Mouse (Mus musculus) left cerebral cortex, adult 11 months (tissue): ENCODE data around the gene Cbl.

Experiments used
- DNase-seq: peaks from one replicate; pipeline ENCODE4 v3.0.0; 2022; ENCODE audit warnings: low spot score

Gene Cbl

DNA sequence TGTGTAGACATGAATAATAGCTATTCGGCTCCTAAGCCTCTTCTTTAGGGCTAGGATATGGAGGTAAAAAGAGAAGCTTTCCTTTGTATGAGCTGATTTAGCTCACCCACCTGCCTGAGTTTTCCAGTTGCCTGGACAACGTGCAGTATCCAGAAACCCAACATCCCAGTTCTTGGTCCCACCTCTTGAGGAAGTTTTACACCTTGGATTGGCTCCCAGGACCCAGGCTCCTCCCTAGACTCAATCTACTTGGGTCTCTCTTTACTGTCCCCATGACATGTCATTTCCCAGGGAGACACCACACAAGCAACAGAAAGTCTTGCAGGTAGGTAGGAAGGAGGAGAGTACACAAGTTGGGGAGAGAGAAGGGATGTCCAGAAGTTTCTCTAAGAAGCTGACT lies 6.5 kb upstream of the Cbl start, which contains the start of gene Ccdc153:
TSS of gene Ccdc153 (plus strand) at position 278 of the 400 bp plus-strand sequence.
- no peak for DNase-seq

DNA sequence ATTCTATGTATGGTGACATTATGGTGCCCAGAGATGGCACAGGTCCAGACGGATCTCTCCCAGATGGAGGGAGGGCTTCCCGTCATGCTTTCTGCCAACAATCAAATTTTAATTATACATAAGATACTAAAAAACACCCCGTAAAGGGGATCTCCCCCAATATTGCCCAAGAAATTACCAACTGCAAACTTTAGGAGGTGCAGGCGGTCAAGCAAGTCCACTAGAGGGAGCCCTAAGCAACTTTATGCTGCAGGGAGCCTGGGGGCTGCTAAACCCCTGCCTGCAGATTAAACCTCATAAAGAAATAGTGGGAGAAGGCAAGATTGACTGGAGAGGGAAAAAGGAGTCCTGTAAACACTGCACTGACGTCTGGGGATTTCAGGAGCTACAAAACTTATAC lies 5.6 kb upstream of the Cbl start:
- DNase-seq: no peak

DNA sequence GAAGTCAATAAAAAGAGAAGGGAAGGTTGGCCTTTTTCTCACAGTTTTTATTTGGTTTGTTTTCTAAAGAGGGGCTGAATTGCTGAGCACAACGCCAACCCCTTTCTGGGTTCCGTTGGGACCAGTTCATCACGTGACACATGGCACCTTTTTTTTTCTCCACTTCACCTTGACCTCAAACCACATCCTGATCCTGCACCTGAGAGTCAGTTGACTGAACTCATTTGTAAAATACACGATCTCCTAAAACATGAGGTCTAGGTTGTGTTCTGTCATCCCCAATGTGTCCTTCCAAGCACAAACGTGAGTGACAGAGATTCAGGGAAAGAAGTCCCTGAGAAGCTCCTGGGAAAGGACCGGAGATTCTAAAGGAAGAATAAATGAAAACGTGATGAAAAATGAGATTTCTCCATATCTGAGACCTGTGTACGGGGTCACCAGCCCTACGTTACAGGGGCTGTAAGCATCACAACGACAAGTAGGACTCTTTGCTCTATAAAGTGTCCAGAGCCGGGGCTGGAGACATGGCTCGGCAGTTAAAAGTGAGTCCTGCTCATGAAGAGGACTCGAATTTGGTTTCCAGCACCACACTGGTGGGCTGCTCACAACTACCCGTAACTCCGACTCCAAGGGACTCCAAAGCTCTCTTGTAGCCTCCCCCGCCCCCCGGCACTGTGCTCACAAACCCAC lies 4.8 kb upstream of the Cbl start:
- no peak for DNase-seq

DNA sequence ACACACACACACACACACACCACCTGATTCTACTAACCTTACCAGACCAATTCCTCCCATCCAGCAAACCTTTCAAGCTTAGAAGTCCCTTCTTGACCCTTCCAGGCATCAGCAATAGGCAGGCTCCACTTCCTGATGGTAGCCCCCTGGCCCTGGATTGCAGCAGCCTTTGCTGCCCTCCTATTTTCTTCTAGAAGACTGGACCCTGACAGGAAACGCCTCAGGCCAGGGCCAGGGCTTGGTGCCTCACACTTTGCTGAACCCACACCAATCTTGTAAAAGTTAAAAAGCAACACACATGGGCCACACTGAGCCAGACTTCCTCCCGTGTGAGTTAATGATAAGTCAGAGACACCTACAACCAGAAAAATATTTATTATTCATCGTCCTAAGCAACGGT lies 3.3 kb upstream of the Cbl start:
- no peak for DNase-seq

DNA sequence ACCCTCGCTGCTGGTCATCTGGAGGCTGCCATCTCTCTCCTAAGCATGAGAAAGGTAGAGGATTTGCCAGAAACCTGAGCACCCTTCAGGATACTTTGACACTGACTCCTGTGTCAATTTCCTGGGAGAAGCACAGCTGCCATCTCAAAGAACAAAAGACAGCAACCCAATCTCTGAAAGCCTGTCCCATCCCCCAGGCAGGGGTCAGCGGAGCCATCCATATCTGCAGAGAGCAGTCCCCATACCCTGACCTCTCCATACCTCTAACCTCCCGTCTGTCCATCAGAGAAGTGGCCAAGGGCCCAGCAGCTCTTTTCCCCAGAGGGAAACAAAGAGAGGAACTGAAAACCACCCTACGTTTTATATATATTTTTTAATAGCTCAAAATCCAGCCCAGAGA lies 2.8 kb upstream of the Cbl start:
- DNase-seq: no peak

DNA sequence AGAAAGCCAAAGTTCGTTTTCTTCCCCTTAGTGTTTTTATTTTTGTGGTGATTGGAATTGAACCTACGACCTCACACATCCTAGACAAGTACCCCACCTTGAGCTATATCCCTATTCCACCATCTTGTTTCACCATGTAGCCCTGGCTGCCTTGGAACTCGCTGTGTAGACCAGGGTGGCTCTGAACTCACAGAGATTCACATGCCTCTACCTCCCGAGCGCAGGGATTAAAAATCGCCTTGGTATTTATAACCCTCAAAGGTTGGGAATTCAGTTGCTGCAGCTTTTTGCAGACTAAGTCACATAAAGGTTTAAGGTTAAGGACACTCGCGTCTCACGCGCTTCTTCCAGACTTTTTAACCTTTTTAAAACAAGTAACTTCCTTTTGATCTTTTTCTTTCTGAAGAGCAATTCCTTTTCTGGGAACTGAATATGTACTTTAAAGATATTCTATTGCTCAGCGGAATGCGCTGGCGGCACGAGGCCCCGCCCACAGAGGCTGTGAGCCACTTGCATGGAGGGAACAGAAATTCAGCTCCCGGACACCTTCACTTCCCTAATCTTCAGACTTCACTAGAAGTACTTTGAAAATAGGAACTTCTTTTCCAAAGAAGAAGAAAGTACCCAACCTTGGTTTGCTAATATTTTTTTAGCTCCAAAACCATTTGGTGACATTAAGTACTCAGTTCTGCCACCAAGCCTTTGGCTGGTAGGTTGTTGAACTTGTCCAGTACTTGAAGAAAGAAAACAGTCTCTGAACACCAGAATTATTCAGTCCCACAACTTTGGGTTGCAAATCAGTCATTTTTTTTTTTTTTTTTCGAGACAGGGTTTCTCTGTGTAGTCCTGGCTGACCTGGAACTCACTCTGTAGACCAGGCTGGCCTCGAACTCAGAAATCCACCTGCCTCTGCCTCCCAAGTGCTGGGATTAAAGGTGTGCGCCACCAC lies 904 bp upstream of the Cbl start:
- peak; percentile 31 for DNase-seq

DNA sequence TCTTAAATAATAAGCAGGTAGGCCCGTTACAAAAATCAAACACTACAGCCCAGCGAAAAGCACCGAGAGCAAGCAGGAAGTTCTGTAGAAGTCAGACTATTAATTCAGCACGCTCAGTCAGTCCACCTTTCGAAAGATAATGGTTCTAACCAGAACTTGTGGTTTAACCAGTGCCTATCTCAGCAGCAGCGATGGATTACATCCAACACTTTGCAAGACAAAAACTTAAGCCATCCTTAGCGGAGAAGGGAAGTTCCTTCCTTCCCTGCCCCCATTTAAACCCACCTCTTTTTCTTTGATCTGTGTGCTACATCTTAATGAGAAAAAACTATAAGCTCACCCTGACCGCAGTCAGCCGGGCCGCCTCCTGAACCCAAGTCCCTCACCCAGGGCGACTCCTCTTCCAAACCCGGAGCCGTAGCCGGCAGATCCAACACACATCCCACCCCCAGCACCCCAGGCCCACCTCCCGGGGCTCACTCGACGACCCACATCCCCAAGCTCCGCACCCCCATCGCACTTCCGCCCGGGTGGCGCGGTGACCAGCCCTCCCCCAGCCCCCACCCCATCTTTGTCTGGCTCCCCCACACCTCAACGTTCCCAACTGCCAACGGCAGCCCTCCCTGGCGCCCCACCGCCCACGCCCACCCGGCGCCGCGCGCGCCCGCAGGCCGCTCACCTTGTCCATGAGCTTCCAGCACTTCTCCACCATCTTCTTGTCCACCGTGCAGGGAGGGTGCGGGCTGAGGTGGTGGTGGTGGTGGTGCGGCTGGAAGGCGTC lies 638 bp downstream of the Cbl start:
- DNase-seq: no peak

DNA sequence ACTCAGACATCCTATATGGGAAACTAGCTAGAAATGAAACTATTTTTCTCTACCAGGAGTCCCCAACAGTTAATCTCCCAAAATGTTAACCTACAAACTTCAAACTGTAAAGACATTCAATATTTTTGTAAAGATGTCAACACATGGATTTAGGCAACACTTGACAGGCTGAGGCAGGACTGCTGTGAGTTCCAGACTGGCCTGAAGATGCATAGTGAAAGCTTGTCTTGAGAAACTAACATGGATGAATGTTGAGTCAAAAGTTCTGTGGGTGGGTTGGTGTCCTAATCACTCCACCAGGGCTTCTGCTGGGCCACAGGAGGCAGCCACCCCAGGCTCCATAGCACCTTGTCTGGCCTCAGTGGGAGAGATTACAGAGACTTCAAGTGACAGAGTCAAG lies 2.2 kb downstream of the Cbl start:
- no peak for DNase-seq

DNA sequence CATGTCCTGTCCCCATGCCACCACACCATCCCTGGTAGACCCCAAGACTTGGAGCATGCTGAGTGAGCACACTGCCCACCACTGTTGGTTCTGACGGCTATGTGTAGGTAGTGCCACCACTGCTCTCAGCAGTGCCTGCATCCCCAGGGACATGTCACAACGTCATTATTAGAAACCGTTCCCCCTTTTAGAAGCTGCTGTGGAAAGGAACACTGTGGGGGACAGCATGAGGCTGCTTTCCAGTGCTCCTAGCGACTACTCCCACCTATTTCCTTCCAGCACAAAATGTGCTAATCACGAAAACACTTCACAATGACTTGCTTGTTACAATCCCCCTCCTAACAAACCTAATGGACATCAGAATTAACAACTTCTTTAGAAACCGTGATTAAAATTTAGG lies 7.9 kb downstream of the Cbl start:
- DNase-seq: no peak

DNA sequence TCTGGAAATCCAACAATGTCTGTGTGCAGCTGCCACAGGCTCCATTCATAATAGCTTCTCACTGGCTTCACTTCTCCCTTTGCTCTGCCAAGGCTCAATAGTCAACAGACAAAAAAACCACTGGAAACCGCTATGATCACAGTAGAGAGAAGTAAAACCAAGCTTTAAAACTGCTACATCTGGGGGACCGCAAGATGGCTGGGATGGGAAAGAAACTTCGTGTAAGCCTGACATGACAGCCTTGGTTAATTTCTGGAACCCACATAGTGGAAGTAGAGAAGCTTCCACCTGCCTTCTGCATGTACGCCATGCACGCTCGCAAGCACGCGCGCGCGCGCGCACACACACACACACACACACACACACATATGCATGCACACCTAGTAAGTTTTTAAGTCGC lies 20.3 kb downstream of the Cbl start:
- DNase-seq: no peak

DNA sequence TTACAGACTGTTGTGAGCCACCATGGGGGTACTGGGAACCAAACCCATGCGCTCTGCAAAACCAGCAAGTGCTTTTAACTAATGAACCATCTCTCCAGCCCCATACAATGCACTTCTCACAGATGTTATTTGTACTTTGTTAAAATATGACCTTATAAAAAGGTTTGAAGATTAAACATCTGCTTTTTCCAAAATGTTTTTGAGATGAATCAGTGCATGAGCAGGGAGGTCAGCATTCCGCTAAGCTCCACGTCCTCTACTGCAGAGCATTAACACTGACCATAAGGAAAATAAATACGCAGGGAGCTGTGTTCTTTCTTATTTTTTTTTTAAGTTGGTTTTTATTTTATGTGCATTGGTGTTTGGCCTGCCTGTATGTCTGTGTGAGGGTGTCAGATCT lies 21.4 kb downstream of the Cbl start:
- no peak for DNase-seq

DNA sequence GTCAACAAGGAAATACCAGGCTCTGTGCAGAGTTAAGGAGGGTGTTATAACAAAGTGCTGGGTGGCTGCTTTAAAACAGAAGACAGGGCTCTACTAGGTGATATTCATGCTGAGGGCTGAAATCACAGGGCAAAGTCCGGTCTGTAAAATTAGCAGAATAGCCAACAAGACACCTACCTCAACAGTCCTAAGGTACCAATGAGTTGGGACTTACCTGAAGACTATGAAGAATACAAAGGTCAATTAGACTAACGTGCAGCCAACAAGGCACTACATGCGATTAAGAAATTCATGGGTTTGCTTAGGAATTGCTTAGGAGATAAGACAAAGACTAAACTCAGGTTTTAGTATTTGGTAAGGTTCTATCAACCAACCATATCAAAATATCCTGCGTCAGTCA lies 24.4 kb downstream of the Cbl start:
- DNase-seq: no peak

DNA sequence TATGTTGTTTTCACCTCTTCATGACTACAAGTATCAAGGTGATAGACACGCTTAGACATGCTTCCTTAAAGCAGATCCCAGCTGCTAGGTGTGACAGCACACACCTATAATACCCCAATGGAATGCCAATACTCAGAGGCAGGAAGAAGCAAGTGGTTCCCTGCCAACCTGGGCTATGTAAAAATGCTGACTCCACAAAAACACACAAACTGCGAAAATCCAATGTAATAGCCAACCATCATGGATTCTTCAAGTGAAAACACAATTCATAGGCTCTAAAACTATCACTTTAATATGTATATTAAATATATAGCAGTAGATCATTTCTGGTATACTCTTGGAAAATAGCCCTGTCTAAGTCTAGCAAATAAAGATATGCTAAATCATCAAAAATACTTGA lies 26.0 kb downstream of the Cbl start:
- DNase-seq: no peak

DNA sequence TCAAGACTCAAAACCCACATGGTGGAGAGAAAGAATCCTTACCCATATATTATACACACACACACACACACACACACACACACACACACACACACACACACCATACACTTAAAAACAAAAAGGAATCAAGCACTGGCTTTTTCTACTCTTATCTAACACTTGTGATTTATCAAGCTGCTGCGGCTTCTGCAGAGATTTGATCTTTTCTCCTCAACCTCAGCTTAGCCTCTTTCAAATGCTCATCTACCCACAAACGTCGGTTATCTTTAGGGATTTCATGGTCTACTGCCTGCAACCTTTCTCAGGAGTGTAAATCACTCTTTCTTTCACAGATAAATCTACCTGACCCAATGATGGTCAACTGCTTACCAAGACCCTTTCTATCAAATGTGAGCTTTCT lies 33.4 kb downstream of the Cbl start:
- DNase-seq: no peak

DNA sequence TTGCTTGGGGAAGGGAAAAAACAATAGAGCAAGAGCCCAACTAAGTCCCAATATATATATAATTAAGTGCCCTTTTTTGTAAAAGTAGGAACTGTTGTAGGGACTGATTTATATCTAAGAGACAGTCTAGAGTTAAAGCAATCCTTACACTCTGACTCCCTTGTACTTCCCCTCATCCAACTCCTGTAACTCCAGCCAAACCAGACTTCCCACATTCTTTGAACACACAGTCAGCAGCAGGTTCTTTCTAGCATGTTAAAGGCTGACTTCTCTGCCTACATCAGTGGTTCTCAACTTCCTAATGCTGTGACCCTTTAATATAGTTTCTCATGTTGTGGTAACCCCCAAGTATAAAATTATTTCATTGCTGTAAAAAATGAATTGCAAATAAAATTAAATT lies 34.3 kb downstream of the Cbl start:
- no peak for DNase-seq

DNA sequence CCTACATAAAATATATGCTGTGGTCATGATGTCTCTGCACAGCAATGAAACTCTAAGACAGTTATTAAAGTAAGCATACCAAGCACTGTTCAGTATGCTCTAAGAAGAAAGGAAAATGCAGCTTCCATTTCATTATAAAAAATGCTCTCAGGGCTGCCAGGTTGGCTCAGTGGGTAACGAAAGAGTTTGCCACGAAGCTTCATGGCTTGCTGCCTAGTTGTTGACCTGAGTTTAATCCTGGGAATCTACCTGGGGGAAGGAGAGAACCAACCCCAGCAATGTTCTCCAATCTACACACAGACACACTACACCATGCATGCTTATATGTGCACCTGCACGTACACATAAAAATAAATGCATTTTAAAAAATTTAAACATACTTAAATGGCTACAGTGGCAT lies 34.7 kb downstream of the Cbl start:
- DNase-seq: no peak

DNA sequence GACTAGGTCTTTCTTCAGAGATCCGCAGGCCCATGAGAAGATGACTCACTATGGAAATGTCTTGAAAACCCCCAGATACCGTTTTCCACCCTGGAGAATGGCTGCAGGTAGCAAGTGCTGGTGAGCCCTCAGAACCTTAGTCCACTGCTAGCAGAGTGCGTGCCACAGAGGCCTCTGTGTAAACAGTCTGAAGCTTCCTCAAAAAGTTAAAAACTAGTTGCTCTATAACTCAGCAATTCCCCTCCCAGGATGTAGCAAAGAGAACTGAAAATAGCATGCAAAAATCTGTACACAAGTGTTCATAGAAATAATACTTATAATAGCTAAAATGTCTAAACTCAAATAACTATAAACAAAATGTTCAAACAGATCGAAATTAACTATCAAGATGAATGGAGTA lies 37.5 kb downstream of the Cbl start:
- no peak for DNase-seq

DNA sequence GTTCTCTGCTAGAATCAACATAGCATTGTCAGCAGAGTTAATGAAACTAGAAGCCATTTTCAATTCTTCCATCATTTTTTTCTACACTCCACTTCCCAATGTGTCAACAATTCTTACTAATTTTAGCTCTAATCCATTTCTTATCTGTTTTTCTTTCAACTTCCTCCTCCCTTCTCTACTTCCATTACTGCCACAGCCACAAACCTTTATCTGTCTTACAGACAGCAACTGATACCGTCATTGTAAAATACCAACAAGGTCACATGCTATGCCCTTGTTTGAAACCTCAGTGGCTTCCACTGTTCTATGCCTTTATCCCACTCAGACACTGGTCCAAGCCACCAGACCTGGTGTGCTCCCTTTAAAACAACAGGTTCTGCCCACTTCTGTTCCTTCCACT lies 39.8 kb downstream of the Cbl start:
- DNase-seq: no peak

DNA sequence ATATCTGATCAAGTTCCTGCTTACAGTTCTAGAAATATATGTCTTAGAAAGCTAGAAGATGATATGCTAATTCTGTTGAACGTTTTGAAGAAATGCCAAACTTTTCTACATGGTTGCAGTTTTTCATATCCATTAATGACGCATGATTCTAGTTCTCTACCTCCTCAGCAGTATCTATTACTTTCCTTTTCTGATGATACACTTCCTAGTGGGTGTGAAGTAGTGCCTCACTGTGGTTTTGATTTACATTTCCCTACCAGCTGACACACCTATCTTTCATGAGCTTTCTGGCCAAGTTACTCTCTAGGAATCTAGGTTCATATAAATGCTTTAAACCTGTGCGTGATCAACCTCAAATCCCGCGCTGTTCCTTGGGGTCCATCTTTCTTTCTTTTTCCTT lies 41.1 kb downstream of the Cbl start:
- DNase-seq: no peak

DNA sequence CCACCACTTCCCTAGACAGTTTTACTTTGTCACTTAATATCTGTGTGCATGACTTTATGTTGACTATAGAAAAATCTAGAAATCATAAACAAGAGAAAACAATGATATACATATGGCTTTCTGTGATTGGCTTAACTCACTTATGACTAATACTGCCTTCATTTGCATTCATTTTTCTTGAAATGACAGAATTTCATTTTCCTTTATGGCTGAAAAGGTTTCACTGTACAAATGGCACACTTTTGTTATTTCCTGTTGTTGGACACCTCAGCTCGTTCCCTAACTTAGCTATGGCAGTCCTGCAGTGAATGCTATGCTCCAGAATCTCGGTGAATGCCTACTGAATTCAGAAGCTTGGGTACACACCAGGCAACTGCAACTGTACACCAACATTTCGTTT lies 41.5 kb downstream of the Cbl start:
- DNase-seq: no peak

DNA sequence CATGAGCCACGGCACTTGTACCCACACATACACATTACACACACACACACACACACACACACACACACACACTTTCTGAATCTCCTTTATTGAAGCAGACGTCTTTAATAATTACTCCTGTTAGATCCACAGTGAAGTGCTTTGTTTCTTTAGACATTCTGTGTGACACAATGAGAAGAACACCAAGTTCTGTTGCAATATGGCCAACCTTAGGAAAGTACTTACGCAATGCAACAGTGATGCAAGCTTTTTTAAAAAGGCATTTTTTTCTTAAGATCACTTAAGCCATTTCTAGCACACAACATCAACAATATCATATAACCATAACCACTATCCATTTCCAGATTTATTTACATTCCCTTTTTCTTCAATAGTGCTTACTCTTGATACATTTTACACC lies 42.7 kb downstream of the Cbl start:
- no peak for DNase-seq

DNA sequence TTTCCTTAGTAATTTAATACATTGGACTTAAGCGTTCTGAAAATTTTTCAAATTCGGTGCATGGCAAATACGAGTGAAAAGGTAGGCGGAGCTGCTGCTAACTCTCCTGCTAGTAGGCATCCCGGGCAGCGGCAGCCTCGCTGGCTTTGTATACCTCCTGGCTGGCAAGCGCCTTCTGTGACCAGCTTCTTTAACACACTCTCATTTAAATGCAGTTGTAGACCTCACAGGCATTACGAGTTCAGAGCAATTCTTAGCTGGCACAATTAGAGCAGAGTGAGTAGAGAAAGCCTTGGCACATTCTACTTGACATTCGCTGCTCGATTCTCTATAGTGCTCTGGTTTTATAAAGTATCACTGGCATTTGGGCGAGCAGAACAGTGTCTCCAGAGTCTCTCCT lies 45.6 kb downstream of the Cbl start:
- DNase-seq: peak; percentile 23

DNA sequence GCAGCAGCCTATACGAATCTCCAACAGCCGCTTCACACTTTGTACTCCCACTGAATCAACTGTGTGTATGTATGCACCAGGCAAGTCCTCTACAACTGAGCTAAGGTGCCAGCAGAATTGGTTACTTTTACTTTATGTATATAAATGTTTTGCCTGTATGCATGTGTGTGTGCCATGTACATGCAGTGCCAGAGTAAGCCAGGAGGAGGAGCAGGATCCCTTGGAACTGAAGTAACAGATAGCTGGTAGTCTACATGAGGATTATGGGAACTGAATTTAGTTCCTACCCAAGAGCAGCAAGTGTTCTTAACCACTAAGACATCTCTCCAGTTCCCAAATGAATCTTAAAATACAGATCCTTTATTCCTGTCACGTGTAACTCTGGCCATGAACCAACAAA lies 51.6 kb downstream of the Cbl start:
- DNase-seq: no peak
